Mouse (Mus musculus) E14TG2a.4 (cell line): ENCODE data around the gene Phf7.

Experiments used
- H3K27me3 ChIP-seq: 2 replicates; pipeline ENCODE4 v1.6.1; 2014; ENCODE audit warnings: low read length, control low read depth; ENCODE audit not compliant: insufficient read depth
- H3K36me3 ChIP-seq: 2 replicates; pipeline ENCODE4 v1.6.1; 2014; ENCODE audit warnings: low read length, control low read depth; ENCODE audit not compliant: insufficient read depth
- H3K4me1 ChIP-seq: replicated peaks from 2 replicates; pipeline ENCODE4 v1.6.1; 2014; ENCODE audit warnings: low read depth, low read length, control low read depth
- H3K4me3 ChIP-seq: replicated peaks from 2 replicates; pipeline ENCODE4 v1.5.1; 2014; ENCODE audit warnings: mild to moderate bottlenecking, low read length
- H3K9me3 ChIP-seq: 2 replicates; pipeline ENCODE4 v1.6.1; 2014; ENCODE audit warnings: low read length, control low read depth
- CTCF ChIP-seq: conservative IDR thresholded peaks from 2 replicates; pipeline ENCODE4 v1.5.1; 2014; ENCODE audit warnings: low read length
- NANOG ChIP-seq: IDR thresholded peaks from 2 replicates; pipeline ENCODE4 v1.6.1; 2014; ENCODE audit warnings: borderline replicate concordance, low read length, mixed read lengths
- POU5F1 ChIP-seq: IDR thresholded peaks from 2 replicates; pipeline ENCODE4 v1.6.1; 2014; ENCODE audit warnings: low read length, borderline replicate concordance

Phf7 gene

GRCm38 (mm10) chr14:31237101-31237882 is 13.8 kb downstream of the Phf7 start:
- Histone ChIP-seq H3K4me1 (peaks cover 22% of the 10 kb centered on the region), H3K36me3 (no peaks in the 10 kb centered on the region), H3K9me3 (no peaks in the 10 kb centered on the region), H3K4me3 (no peak overlapping the region), H3K27me3 (peaks cover 28% of the 10 kb centered on the region)
- TF ChIP-seq CTCF (no peak), NANOG (no peak), POU5F1 (no peak)

GRCm38 (mm10) chr14:31233996-31234591 is 17.0 kb downstream of the Phf7 start:
- Histone ChIP-seq H3K9me3 (no peaks in the 10 kb centered on the region), H3K4me3 (peak overlapping the region; percentile 60), H3K27me3 (peaks cover 55% of the 10 kb centered on the region), H3K36me3 (no peaks in the 10 kb centered on the region), H3K4me1 (peaks cover 19% of the 10 kb centered on the region)
- TF ChIP-seq NANOG = no peak
- peak; percentile 78 for TF ChIP-seq CTCF

GRCm38 (mm10) chr14:31233070-31233995 is 17.8 kb downstream of the Phf7 start:
- Histone ChIP-seq H3K9me3 (no peaks in the 10 kb centered on the region), H3K27me3 (peaks cover 56% of the 10 kb centered on the region), H3K4me1 (peaks cover 27% of the 10 kb centered on the region), H3K36me3 (no peaks in the 10 kb centered on the region), H3K4me3 (no peak overlapping the region)
- TF ChIP-seq CTCF = no peak

- Histone ChIP-seq H3K4me1 (peaks cover 35% of the 10 kb centered on the region), H3K36me3 (no peaks in the 10 kb centered on the region), H3K27me3 (peaks cover 60% of the 10 kb centered on the region), H3K9me3 (no peaks in the 10 kb centered on the region), H3K4me3 (no peak overlapping the region)
- TF ChIP-seq POU5F1 = no peak
- TF ChIP-seq CTCF = no peak
- TF ChIP-seq NANOG = no peak
Observed at GRCm38 (mm10) chr14:31232404-31233069, 18.6 kb downstream of the Phf7 start.

GRCm38 (mm10) chr14:31230442-31230841 is 20.7 kb downstream of the Phf7 start:
- H3K4me3 ChIP-seq = no peak overlapping the region
- peaks cover 51% of the 10 kb centered on the region for H3K4me1 ChIP-seq
- peaks cover 80% of the 10 kb centered on the region for H3K27me3 ChIP-seq
- TF ChIP-seq CTCF = no peak
- TF ChIP-seq POU5F1 = no peak
- TF ChIP-seq NANOG = no peak
- H3K9me3 ChIP-seq = no peaks in the 10 kb centered on the region
- H3K36me3 ChIP-seq = no peaks in the 10 kb centered on the region

- H3K9me3 ChIP-seq = no peaks in the 10 kb centered on the region
- TF ChIP-seq POU5F1 (no peak), NANOG (no peak), CTCF (no peak)
- peaks cover 37% of the 10 kb centered on the region for H3K4me1 ChIP-seq
- H3K4me3 ChIP-seq = peak overlapping the region; percentile 57; the same call in 1 of the 2 replicates
- H3K27me3 ChIP-seq = peaks cover 83% of the 10 kb centered on the region
- H3K36me3 ChIP-seq = no peaks in the 10 kb centered on the region
Observed at GRCm38 (mm10) chr14:31228234-31228633, 22.9 kb downstream of the Phf7 start.

- peaks cover 34% of the 10 kb centered on the region for H3K4me1 ChIP-seq
- no peaks in the 10 kb centered on the region for H3K36me3 ChIP-seq
- TF ChIP-seq CTCF (no peak), POU5F1 (no peak), NANOG (no peak)
- H3K4me3 ChIP-seq = no peak overlapping the region
- H3K27me3 ChIP-seq = peaks cover 82% of the 10 kb centered on the region
- no peaks in the 10 kb centered on the region for H3K9me3 ChIP-seq
Observed at GRCm38 (mm10) chr14:31226978-31227377, 24.1 kb downstream of the Phf7 start.

- peaks cover 50% of the 10 kb centered on the region for H3K27me3 ChIP-seq
- H3K4me1 ChIP-seq = peaks cover 24% of the 10 kb centered on the region
- H3K4me3 ChIP-seq = no peak within 1 kb of the TSS
- H3K36me3 ChIP-seq = no peaks in the 10 kb centered on the region
- TF ChIP-seq POU5F1 (no peak), NANOG (no peak), CTCF (no peak; the same call in 1 of the 2 replicates)
- no peaks in the 10 kb centered on the region for H3K9me3 ChIP-seq
Observed at GRCm38 (mm10) chr14:31217666-31218065, 33.5 kb downstream of the Phf7 start, which contains the start of gene Sema3g. TSS of gene Sema3g (plus strand) at chr14:31217860.
